Mouse (Mus musculus) embryonic facial prominence, embryonic 11.5 days (tissue): ENCODE results near the gene Olfr99. TPM values are rescaled to one million over a fixed set of nuclear protein-coding genes. Genes with fewer than 3 reads are reported as not detected.

Experiments
- ATAC-seq: fragments of 200-750 bp; cut with Nextera tagmentation; replicated peaks from 2 replicates; pipeline ENCODE4 v1.8.0; 2017; ENCODE audit warnings: low read depth; ENCODE audit not compliant: insufficient number of reproducible peaks, low FRiP score, low TSS enrichment
- DNase-seq: peaks from one replicate; pipeline ENCODE4 v3.0.0-alpha.2; 2015; ENCODE audit warnings: low spot score
- H3K27ac ChIP-seq: fragments of 300-500 bp; sonication (generic); replicated peaks from 2 replicates; pipeline ENCODE4 v1.5.1; 2014; ENCODE audit warnings: mild to moderate bottlenecking, low read depth, low read length, control low read depth
- H3K27me3 ChIP-seq: fragments of 300-500 bp; sonication (generic); 2 replicates; pipeline ENCODE4 v1.6.1; 2014; ENCODE audit warnings: mild to moderate bottlenecking, low read length, moderate library complexity, mixed read lengths; ENCODE audit not compliant: control insufficient read depth, insufficient read depth
- H3K36me3 ChIP-seq: fragments of 300-500 bp; sonication (generic); replicated peaks from 2 replicates; pipeline ENCODE4 v1.6.1; 2014; ENCODE audit warnings: low read depth, mild to moderate bottlenecking, low read length, moderate library complexity, mixed read lengths; ENCODE audit not compliant: control insufficient read depth, insufficient read depth
- H3K4me1 ChIP-seq: fragments of 300-500 bp; sonication (generic); 2 replicates; pipeline ENCODE4 v1.6.1; 2014; ENCODE audit warnings: low read length, mixed read lengths; ENCODE audit not compliant: control insufficient read depth, insufficient read depth
- H3K4me2 ChIP-seq: fragments of 300-500 bp; sonication (generic); 2 replicates; pipeline ENCODE4 v1.6.1; 2014; ENCODE audit warnings: low read depth, mild to moderate bottlenecking, control low read depth, low read length, moderate library complexity
- H3K4me3 ChIP-seq: fragments of 300-500 bp; sonication (generic); 2 replicates; pipeline ENCODE4 v1.5.1; 2014; ENCODE audit warnings: low read depth, low read length, control low read depth
- H3K9ac ChIP-seq: fragments of 300-500 bp; sonication (generic); replicated peaks from 2 replicates; pipeline ENCODE4 v1.6.1; 2014; ENCODE audit warnings: mild to moderate bottlenecking, control low read depth, low read length
- H3K9me3 ChIP-seq: fragments of 300-500 bp; sonication (generic); replicated peaks from 2 replicates; pipeline ENCODE4 v1.6.1; 2016; ENCODE audit warnings: mild to moderate bottlenecking, low read length, inconsistent platforms, mixed read lengths; ENCODE audit not compliant: control insufficient read depth
- WGBS: fragments of 180-500 bp; shearing (Covaris S2); extraction: QIAGEN DNeasy Blood & Tissue Kit; methylation state at CpG from one replicate; pipeline ENCODE4 v1.1.7; 2014; 5-methylcytosine and 5-hydroxymethylcytosine counted together
- polyA plus RNA-seq: library from polyadenylated mRNA; unstranded; fragments of >200 nt; fragmentation: Nextera tagmentation; extraction: Ambion mirVana; gene quantifications from 2 replicates; pipeline ENCODE4 v1.2.1, GENCODE M21; 2014

The Olfr99 gene
- not detected in 2 replicates for polyA plus RNA-seq

DNA sequence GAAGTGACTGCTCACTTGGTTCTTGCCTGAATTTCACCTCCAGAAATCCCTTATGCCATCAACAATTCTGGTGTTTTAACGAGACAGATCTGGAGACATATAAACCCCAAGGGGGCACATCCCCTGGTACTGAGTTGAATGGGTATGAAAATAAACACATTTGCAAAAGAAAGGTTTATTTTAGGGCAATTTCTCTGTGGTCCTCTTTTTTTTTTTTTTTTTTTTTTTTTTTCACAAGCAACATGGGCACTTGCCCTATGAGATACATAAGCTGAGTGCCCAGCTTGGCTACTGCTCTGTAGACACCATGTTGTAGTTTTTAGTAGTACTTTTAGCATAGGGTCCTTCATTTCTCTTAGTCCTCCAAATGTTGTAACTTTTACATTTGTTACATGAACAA lies at the start of gene Olfr99:
Gene Olfr99, minus strand, starts transcription at position 101 of the 400 bp plus-strand sequence.
- Histone ChIP-seq H3K4me3 (no peak within 1 kb of the TSS), H3K9me3 (no peaks in the 10 kb centered on the region), H3K27me3 (no peaks in the 10 kb centered on the region), H3K27ac (no peak within 1 kb of the TSS), H3K9ac (no peak within 1 kb of the TSS), H3K4me2 (no peak within 1 kb of the TSS), H3K4me1 (no peaks in the 10 kb centered on the region), H3K36me3 (no peaks in the 10 kb centered on the region)
- 57% methylated on average over 1 of the region's 1 CpGs for WGBS
- ATAC-seq (no peak), DNase-seq (no peak)

DNA sequence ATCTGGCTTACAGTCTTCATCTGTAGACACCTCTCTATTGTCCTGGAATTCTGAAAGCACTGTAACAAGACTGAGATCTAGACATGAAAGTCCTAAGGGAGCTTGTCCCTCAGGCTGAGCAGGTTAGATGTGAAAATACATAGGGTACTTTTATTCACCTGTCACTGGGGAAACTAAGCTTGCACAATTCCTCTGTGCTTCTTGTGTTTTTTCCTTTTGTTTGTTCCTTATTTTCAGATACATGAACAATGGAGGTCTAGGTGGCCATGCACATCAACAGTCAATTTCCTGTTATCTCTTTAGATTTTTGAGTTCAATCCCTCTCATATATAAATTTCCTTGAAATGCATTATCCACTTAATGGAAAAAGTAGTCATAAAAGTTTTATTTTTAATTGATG lies 33.7 kb upstream of the Olfr99 start, which contains the start of gene Olfr102:
Gene Olfr102, minus strand, starts transcription at position 101 of the 400 bp plus-strand sequence.
- no peaks in the 10 kb centered on the region for H3K9me3 ChIP-seq
- H3K4me3 ChIP-seq, result no peak within 1 kb of the TSS
- no peaks in the 10 kb centered on the region for H3K4me1 ChIP-seq
- H3K9ac ChIP-seq, result no peak within 1 kb of the TSS
- no peaks in the 10 kb centered on the region for H3K27me3 ChIP-seq
- ATAC-seq (no peak), DNase-seq (no peak)
- no peaks in the 10 kb centered on the region for H3K36me3 ChIP-seq
- no peak within 1 kb of the TSS for H3K4me2 ChIP-seq
- no peak within 1 kb of the TSS for H3K27ac ChIP-seq

- Histone ChIP-seq H3K36me3 (no peaks in the 10 kb centered on the region), H3K4me3 (no peak overlapping the region), H3K9ac (no peak overlapping the region), H3K27me3 (no peaks in the 10 kb centered on the region), H3K4me2 (no peak overlapping the region), H3K27ac (no peak overlapping the region), H3K4me1 (no peaks in the 10 kb centered on the region), H3K9me3 (no peaks in the 10 kb centered on the region)
- DNase-seq, result no peak
- no peak for ATAC-seq
- 55% methylated on average over 2 of the region's 2 CpGs for WGBS
Observed at GRCm38 (mm10) chr17:37310146-37310699, 27.0 kb upstream of the Olfr99 start.

DNA sequence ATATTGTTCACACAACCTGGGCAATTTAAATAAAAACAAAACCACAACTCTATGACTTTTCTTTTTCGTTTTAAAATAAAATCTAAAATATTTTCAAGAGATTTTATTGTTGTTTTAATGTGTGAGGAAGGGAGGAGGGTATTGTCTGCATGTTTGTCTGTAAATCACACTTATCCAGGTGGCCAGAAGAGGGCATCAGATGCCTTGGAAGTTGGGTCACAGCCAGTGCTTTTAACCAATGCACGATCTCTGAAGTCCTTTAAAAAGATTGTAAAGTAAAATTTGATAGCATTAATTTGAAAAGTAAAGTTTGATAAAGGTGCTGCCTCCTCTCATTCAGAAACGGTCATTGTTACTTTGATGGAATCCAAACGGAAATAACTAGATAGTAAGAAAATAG lies 25.2 kb upstream of the Olfr99 start:
- ATAC-seq (no peak), DNase-seq (no peak)
- Histone ChIP-seq H3K27ac (no peak overlapping the region), H3K4me3 (no peak overlapping the region), H3K27me3 (no peaks in the 10 kb centered on the region), H3K36me3 (no peaks in the 10 kb centered on the region), H3K4me2 (no peak overlapping the region), H3K4me1 (no peaks in the 10 kb centered on the region), H3K9ac (no peak overlapping the region), H3K9me3 (no peaks in the 10 kb centered on the region)
- WGBS, result 38% methylated on average over 4 of the region's 4 CpGs

DNA sequence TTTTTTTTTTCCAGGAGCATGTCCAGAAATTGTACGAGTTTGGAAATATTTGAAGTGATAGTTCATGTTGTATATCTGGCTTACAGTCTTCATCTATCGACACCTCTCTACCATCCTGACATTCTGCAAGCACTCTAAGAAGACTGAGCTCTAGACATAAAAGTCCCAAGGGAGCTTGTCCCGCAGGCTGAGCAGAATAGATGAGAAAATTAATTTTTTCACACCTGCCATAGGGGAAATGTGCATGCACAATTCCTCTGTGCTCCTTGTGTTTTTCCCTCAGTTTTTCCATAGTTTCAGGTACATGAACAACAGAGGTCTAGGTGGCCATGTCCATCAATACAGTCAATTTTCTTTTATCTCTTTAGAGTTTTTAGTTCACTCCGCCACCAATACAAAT lies 21.0 kb upstream of the Olfr99 start, which contains the start of gene Olfr101:
Gene Olfr101, minus strand, starts transcription at position 101 of the 400 bp plus-strand sequence.
- no peaks in the 10 kb centered on the region for H3K9me3 ChIP-seq
- H3K4me1 ChIP-seq, result no peaks in the 10 kb centered on the region
- ATAC-seq (no peak), DNase-seq (no peak)
- H3K27me3 ChIP-seq, result no peaks in the 10 kb centered on the region
- H3K27ac ChIP-seq, result no peak within 1 kb of the TSS
- no peak within 1 kb of the TSS for H3K4me3 ChIP-seq
- no peak within 1 kb of the TSS for H3K4me2 ChIP-seq
- 85% methylated on average over 4 of the region's 4 CpGs for WGBS
- H3K36me3 ChIP-seq, result no peaks in the 10 kb centered on the region
- no peak within 1 kb of the TSS for H3K9ac ChIP-seq

- WGBS, result 68% methylated on average over 1 of the region's 1 CpGs
Observed at GRCm38 (mm10) chr17:37280331-37280730, 2.9 kb downstream of the Olfr99 start.

DNA sequence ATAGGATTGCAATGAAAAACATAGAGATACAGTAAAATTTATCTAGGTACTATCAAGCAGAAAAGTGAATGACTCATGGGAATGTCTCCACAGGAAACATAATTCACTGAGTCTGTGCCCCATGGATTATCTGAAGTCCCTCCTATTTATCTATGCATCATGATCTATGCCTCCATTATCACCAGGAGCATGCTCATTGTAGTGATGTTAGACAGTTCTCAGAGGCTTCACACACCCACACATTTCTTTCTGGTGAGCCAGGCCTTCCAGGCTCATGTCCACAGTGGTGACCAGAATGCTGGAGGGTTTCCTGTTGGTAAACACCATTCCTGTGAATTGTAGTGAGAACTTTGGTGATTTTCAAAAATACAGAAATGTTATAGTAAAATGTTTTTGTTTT lies 6.7 kb downstream of the Olfr99 start:
- Histone ChIP-seq H3K4me2 (no peak overlapping the region), H3K4me3 (no peak overlapping the region), H3K4me1 (no peaks in the 10 kb centered on the region), H3K27ac (no peak overlapping the region), H3K9me3 (no peaks in the 10 kb centered on the region), H3K27me3 (no peaks in the 10 kb centered on the region), H3K9ac (no peak overlapping the region), H3K36me3 (no peaks in the 10 kb centered on the region)
- ATAC-seq, result no peak
- no peak for DNase-seq

More at GRCm38 (mm10) chr17:37280331-37280730, 2.9 kb downstream of the Olfr99 start:
- H3K27ac ChIP-seq, result no peak overlapping the region
- H3K4me1 ChIP-seq, result no peaks in the 10 kb centered on the region
- no peaks in the 10 kb centered on the region for H3K36me3 ChIP-seq
- no peak overlapping the region for H3K9ac ChIP-seq
- no peak overlapping the region for H3K4me3 ChIP-seq
- no peaks in the 10 kb centered on the region for H3K27me3 ChIP-seq
- no peak overlapping the region for H3K4me2 ChIP-seq
- no peaks in the 10 kb centered on the region for H3K9me3 ChIP-seq
- no peak for DNase-seq
- ATAC-seq, result no peak

- H3K4me3 ChIP-seq, result no peak overlapping the region
- no peaks in the 10 kb centered on the region for H3K36me3 ChIP-seq
- no peak overlapping the region for H3K4me2 ChIP-seq
- no peaks in the 10 kb centered on the region for H3K9me3 ChIP-seq
- no peaks in the 10 kb centered on the region for H3K4me1 ChIP-seq
- no peak overlapping the region for H3K27ac ChIP-seq
- 79% methylated on average over 2 of the region's 2 CpGs for WGBS
- no peak overlapping the region for H3K9ac ChIP-seq
- ATAC-seq, result no peak
- no peaks in the 10 kb centered on the region for H3K27me3 ChIP-seq
- no peak for DNase-seq
Observed at GRCm38 (mm10) chr17:37275626-37276248, 7.5 kb downstream of the Olfr99 start.
